Mouse (Mus musculus) G1E (cell line): ENCODE results near the gene Gm45808. TPM values are rescaled to one million over a fixed set of nuclear protein-coding genes. Genes with fewer than 3 reads are reported as not detected.

ENCODE experiments used
- ATAC-seq: 2 replicates; pipeline ENCODE4 v1.8.0; 2016; ENCODE audit warnings: mild to moderate bottlenecking; ENCODE audit not compliant: insufficient number of reproducible peaks, poor library complexity, low FRiP score, severe bottlenecking; ENCODE audit errors: extremely low read depth
- DNase-seq: peaks from one replicate; pipeline ENCODE4 v3.0.0; 2012; ENCODE audit warnings: low spot score
- H3K27me3 ChIP-seq: 2 replicates; pipeline ENCODE4 v1.6.1; 2012; ENCODE audit warnings: mild to moderate bottlenecking, low read length, inconsistent platforms; ENCODE audit not compliant: insufficient read depth
- H3K36me3 ChIP-seq: replicated peaks from 2 replicates; pipeline ENCODE3; 2012; ENCODE audit warnings: mild to moderate bottlenecking, inconsistent platforms
- H3K4me1 ChIP-seq: 2 replicates; pipeline ENCODE4 v1.6.1; 2012; ENCODE audit warnings: low read depth, low read length, inconsistent platforms, mixed read lengths; ENCODE audit not compliant: insufficient read depth
- H3K4me3 ChIP-seq: 2 replicates; pipeline ENCODE4 v1.5.1; 2012; ENCODE audit warnings: low read depth, mild to moderate bottlenecking, inconsistent platforms, low read length, moderate library complexity, mixed read lengths
- H3K9me3 ChIP-seq: replicated peaks from 2 replicates; pipeline ENCODE4 v1.6.1; 2012; ENCODE audit warnings: inconsistent platforms
- CTCF ChIP-seq: IDR thresholded peaks from 2 replicates; pipeline ENCODE4 v1.5.1; 2012; ENCODE audit warnings: low read depth, low read length, inconsistent platforms, mixed read lengths
- GATA1 ChIP-seq: IDR thresholded peaks from 2 replicates; pipeline ENCODE4 v1.6.1; 2012; ENCODE audit warnings: borderline replicate concordance, low read length, inconsistent platforms, mixed read lengths
- GATA2 ChIP-seq: IDR thresholded peaks from 2 replicates; pipeline ENCODE4 v1.6.1; 2012; ENCODE audit warnings: low read depth, low read length, inconsistent platforms, borderline replicate concordance
- POLR2AphosphoS5 ChIP-seq: IDR thresholded peaks from 2 replicates; pipeline ENCODE4 v1.6.1; 2012; ENCODE audit warnings: low read depth, low read length, inconsistent platforms; ENCODE audit not compliant: insufficient replicate concordance
- TAL1 ChIP-seq: conservative IDR thresholded peaks from 2 replicates; pipeline ENCODE4 v1.6.1; 2012; ENCODE audit warnings: low read depth, low read length, inconsistent platforms, mixed read lengths
- polyA plus RNA-seq: library from polyadenylated mRNA; stranded (reverse); fragments of >175 nt; gene quantifications from 2 replicates; pipeline ENCODE4 v1.2.3, GENCODE M21; 2012
- total RNA-seq, 2 experiments: library from RNA; stranded (forward) in 1 of 2; stranded (reverse) in 1 of 2; fragments of 200-1000 nt in 1 of 2; fragments of >200 nt in 1 of 2; fragmentation: Nextera tagmentation in 1 of 2; gene quantifications; 2 replicates each; pipeline ENCODE4 v1.2.3; 2014 to 2017

Gm45808 gene
- total and polyA plus RNA-seq, 3 experiments: not detected

GRCm38 (mm10) chr7:45476453-45476852 is 10.2 kb downstream of the Gm45808 start:
- peaks cover 42% of the 10 kb centered on the region for H3K4me1 ChIP-seq

GRCm38 (mm10) chr7:45475291-45475969 is 11.2 kb downstream of the Gm45808 start:
- ATAC-seq (peak; percentile 49), DNase-seq (peak; percentile 70)
- Histone ChIP-seq H3K27me3 (peaks cover 4% of the 10 kb centered on the region; the same call in 1 of the 2 replicates), H3K36me3 (peaks cover 24% of the 10 kb centered on the region), H3K4me1 (peaks cover 48% of the 10 kb centered on the region), H3K4me3 (peak overlapping the region; percentile 70), H3K9me3 (no peaks in the 10 kb centered on the region)
- TF ChIP-seq CTCF (no peak), GATA2 (no peak), TAL1 (no peak), POLR2AphosphoS5 (no peak), GATA1 (no peak)

More at GRCm38 (mm10) chr7:45476453-45476852, 10.2 kb downstream of the Gm45808 start:
- Histone ChIP-seq H3K27me3 (peaks cover 4% of the 10 kb centered on the region; the same call in 1 of the 2 replicates), H3K4me3 (no peak overlapping the region), H3K9me3 (no peaks in the 10 kb centered on the region), H3K36me3 (peaks cover 24% of the 10 kb centered on the region)
- ATAC-seq (no peak), DNase-seq (no peak)
- TF ChIP-seq CTCF (no peak), GATA2 (no peak), GATA1 (no peak), TAL1 (no peak)

- H3K36me3 ChIP-seq: peaks cover 15% of the 10 kb centered on the region
- peaks cover 2% of the 10 kb centered on the region; the same call in 1 of the 2 replicates for H3K27me3 ChIP-seq
- H3K4me3 ChIP-seq: no peak overlapping the region
- ATAC-seq (0 out of 2 replicates have a peak, but pooled peaks have one; percentile 25), DNase-seq (no peak)
- peaks cover 41% of the 10 kb centered on the region for H3K4me1 ChIP-seq
- no peaks in the 10 kb centered on the region for H3K9me3 ChIP-seq
- TF ChIP-seq TAL1: no peak
- peak; percentile 77; the same call in 1 of the 2 replicates for TF ChIP-seq CTCF
- TF ChIP-seq POLR2AphosphoS5: no peak
Measured at GRCm38 (mm10) chr7:45470869-45471268, 15.7 kb downstream of the Gm45808 start.

- TF ChIP-seq TAL1: no peak
- no peak for TF ChIP-seq CTCF
- no peak for TF ChIP-seq GATA1
- no peak for TF ChIP-seq POLR2AphosphoS5
- TF ChIP-seq GATA2: no peak
- Histone ChIP-seq H3K9me3 (no peaks in the 10 kb centered on the region), H3K27me3 (peaks cover 2% of the 10 kb centered on the region; the same call in 1 of the 2 replicates), H3K4me1 (peaks cover 51% of the 10 kb centered on the region), H3K4me3 (peak overlapping the region; percentile 94), H3K36me3 (peaks cover 36% of the 10 kb centered on the region)
- no peak for ATAC-seq
- no peak for DNase-seq
Measured at GRCm38 (mm10) chr7:45467090-45467670, 19.4 kb downstream of the Gm45808 start.

GRCm38 (mm10) chr7:45466283-45467089 is 20.1 kb downstream of the Gm45808 start, which contains the start of gene Bax:
Gene Bax, minus strand, starts transcription at chr7:45466898.
- DNase-seq (peak; percentile 83), ATAC-seq (peak; percentile 36; the same call in 1 of the 2 replicates)
- Histone ChIP-seq H3K36me3 (peaks cover 43% of the 10 kb centered on the region), H3K4me3 (peak within 1 kb of the TSS; percentile 94), H3K27me3 (peaks cover 2% of the 10 kb centered on the region; the same call in 1 of the 2 replicates), H3K9me3 (no peaks in the 10 kb centered on the region), H3K4me1 (peaks cover 54% of the 10 kb centered on the region)
- no peak for TF ChIP-seq GATA2
- no peak for TF ChIP-seq POLR2AphosphoS5
- TF ChIP-seq CTCF: no peak
- no peak for TF ChIP-seq GATA1
- no peak for TF ChIP-seq TAL1

- Histone ChIP-seq H3K4me1 (peaks cover 54% of the 10 kb centered on the region), H3K36me3 (peaks cover 51% of the 10 kb centered on the region), H3K27me3 (peaks cover 2% of the 10 kb centered on the region; the same call in 1 of the 2 replicates), H3K9me3 (no peaks in the 10 kb centered on the region), H3K4me3 (peak overlapping the region; percentile 94)
- ATAC-seq (peak; percentile 16; the same call in 1 of the 2 replicates), DNase-seq (peak; percentile 43)
- no peak for TF ChIP-seq POLR2AphosphoS5
- no peak for TF ChIP-seq TAL1
- no peak for TF ChIP-seq GATA1
- TF ChIP-seq CTCF: no peak
Measured at GRCm38 (mm10) chr7:45465549-45465948, 21.1 kb downstream of the Gm45808 start.
